In genomic region chr10:89902720-89903337, GRCm38 (mm10) we compare ENCODE assay signal across 12 mouse cellular contexts. TPM values are rescaled to one million over a fixed set of nuclear protein-coding genes. Genes with fewer than 3 reads are reported as not detected.
DNase-seq lines count a peak whose midpoint lies in the region; ATAC-seq and TF ChIP-seq lines count a peak whose summit lies in the region.
"Had no signal": no experiment of that assay in that cellular context is flagged by ENCODE, and none has a peak within 500 bp of the region (broad histone marks: within the 10 kb centered on the region; RNA-seq: fewer than 3 reads in every experiment).

No protein-coding gene starts in this region.

- DNase-seq in frontal cortex, postnatal 14 days (ENCODE audit: low spot score in 2 of 2) = no peak
- no peak for DNase-seq in liver, postnatal 0 days
- DNase-seq in liver = no peak
- DNase-seq in brain, adult 2 months (ENCODE audit: low read depth, low spot score) = peak; percentile 92
- peak; percentile 58 to 67 for DNase-seq in cerebellum, postnatal 36 days
- DNase-seq in spleen, postnatal 4 days (ENCODE audit: low spot score in 2 of 2) = no peak
- no peak for DNase-seq in urinary bladder, adult 18-20 months (ENCODE audit: low spot score in 2 of 2)
- DNase-seq: heart, adult 18-20 months had no signal

- H3K4me2 ChIP-seq in liver, postnatal 0 days (ENCODE audit: low read depth, low read length) = no peak overlapping the region
- H3K4me2 ChIP-seq: embryonic facial prominence, embryonic 12.5 days had no signal

- H3K27me3 ChIP-seq in liver, postnatal 0 days (ENCODE audit: insufficient read depth, low read length) = no peaks in the 10 kb centered on the region
- H3K27me3 ChIP-seq: embryonic facial prominence, embryonic 12.5 days had no signal

- no peak overlapping the region for H3K9ac ChIP-seq in liver, postnatal 0 days (replicated peaks)
- H3K9ac ChIP-seq: embryonic facial prominence, embryonic 12.5 days had no signal

- TF ChIP-seq CTCF in liver, postnatal 0 days (IDR thresholded peaks at IDR 0.05; ENCODE audit: low read depth) = peak; percentile 8; the same call in 1 of the 2 replicates

- H3K9me3 ChIP-seq in liver, postnatal 0 days (ENCODE audit: low read length) = no peaks in the 10 kb centered on the region
- H3K9me3 ChIP-seq: embryonic facial prominence, embryonic 12.5 days; hindbrain, embryonic 10.5 days; limb, embryonic 10.5 days had no signal

- H3K27ac ChIP-seq in liver, postnatal 0 days (ENCODE audit: low read depth) = no peak overlapping the region
- H3K27ac ChIP-seq: embryonic facial prominence, embryonic 12.5 days; hindbrain, embryonic 10.5 days; limb, embryonic 10.5 days had no signal

- H3K4me1 ChIP-seq in liver, postnatal 0 days (ENCODE audit: insufficient read depth) = no peaks in the 10 kb centered on the region
- H3K4me1 ChIP-seq: embryonic facial prominence, embryonic 12.5 days; hindbrain, embryonic 10.5 days; limb, embryonic 10.5 days had no signal

- ATAC-seq in frontal cortex, adult (ENCODE audit: low TSS enrichment) = peak; percentile 50; the same call in 1 of the 2 replicates
- ATAC-seq in liver, postnatal 0 days = no peak

- no peak for TF ChIP-seq EP300 in liver, postnatal 0 days (IDR thresholded peaks at IDR 0.05; ENCODE audit: low read depth)

- H3K36me3 ChIP-seq in liver, postnatal 0 days (replicated peaks; ENCODE audit: insufficient read depth, low read length) = no peaks in the 10 kb centered on the region
- H3K36me3 ChIP-seq: embryonic facial prominence, embryonic 12.5 days; hindbrain, embryonic 10.5 days; limb, embryonic 10.5 days had no signal

- WGBS in liver, postnatal 0 days (ENCODE audit: insufficient replicate concordance) = 77% methylated on average over 7 of the region's 7 CpGs

- H3K4me3 ChIP-seq in liver, postnatal 0 days (ENCODE audit: low read depth, low read length) = no peak overlapping the region
- H3K4me3 ChIP-seq: embryonic facial prominence, embryonic 12.5 days; hindbrain, embryonic 10.5 days; limb, embryonic 10.5 days had no signal

RNA-seq across cellular contexts. Expression of gene Anks1b, which starts 29.5 kb away (rescaled TPM):
- polyA plus RNA-seq in liver, postnatal 0 days (2015; fragmentation: Nextera tagmentation; extraction: Ambion mirVana) = 0.04 TPM in 1 of 2 replicates, not detected in the other

Comparison
In these comparisons a context has a peak if more than half of its experiments do, and no peak if none do; other contexts are left out.
1. DNase-seq: peak in brain, adult 2 months (single experiment) and cerebellum, postnatal 36 days (2 of 2); none in frontal cortex, postnatal 14 days (0 of 2), liver, postnatal 0 days (single experiment), liver (single experiment), spleen, postnatal 4 days (0 of 2) and urinary bladder, adult 18-20 months (0 of 2).